Comparison of ENCODE assay signal across 27 mouse cellular contexts in genomic region chr13:51456190-51456878, GRCm38 (mm10). TPM values are rescaled to one million over a fixed set of nuclear protein-coding genes. Genes with fewer than 3 reads are reported as not detected.
DNase-seq lines count a peak whose midpoint lies in the region; ATAC-seq and TF ChIP-seq lines count a peak whose summit lies in the region.
"Had no signal": no experiment of that assay in that cellular context is flagged by ENCODE, and none has a peak within 500 bp of the region (broad histone marks: within the 10 kb centered on the region; RNA-seq: fewer than 3 reads in every experiment).

No protein-coding gene starts in this region.

- no peak overlapping the region for H3K27ac ChIP-seq in forebrain, postnatal 0 days (ENCODE audit: low read depth, low read length)
- H3K27ac ChIP-seq in forebrain, embryonic 13.5 days: no peak overlapping the region
- H3K27ac ChIP-seq in limb, embryonic 10.5 days: no peak overlapping the region
- H3K27ac ChIP-seq: embryonic facial prominence, embryonic 12.5 days; heart, adult 2 months; limb, embryonic 15.5 days; liver, embryonic 14.5 days; stomach, embryonic 15.5 days had no signal

- no peaks in the 10 kb centered on the region for H3K9me3 ChIP-seq in forebrain, postnatal 0 days (ENCODE audit: low read length)
- H3K9me3 ChIP-seq in forebrain, embryonic 13.5 days (replicated peaks): no peaks in the 10 kb centered on the region
- no peaks in the 10 kb centered on the region for H3K9me3 ChIP-seq in limb, embryonic 10.5 days (replicated peaks)
- H3K9me3 ChIP-seq: embryonic facial prominence, embryonic 12.5 days; heart, embryonic 12.5 days; limb, embryonic 15.5 days; stomach, embryonic 15.5 days had no signal

- no peak overlapping the region for H3K9ac ChIP-seq in forebrain, postnatal 0 days
- no peak overlapping the region for H3K9ac ChIP-seq in forebrain, embryonic 13.5 days
- H3K9ac ChIP-seq: embryonic facial prominence, embryonic 12.5 days; heart, embryonic 12.5 days; limb, embryonic 15.5 days; liver, embryonic 14.5 days; lung, embryonic 14.5 days; stomach, embryonic 15.5 days had no signal

- TF ChIP-seq POLR2A in lung, adult 2 months (IDR thresholded peaks at IDR 0.05; ENCODE audit: borderline replicate concordance, extremely low read depth, low read depth, low read length): no peak

- no peak overlapping the region for H3K4me2 ChIP-seq in forebrain, postnatal 0 days (ENCODE audit: low read depth)
- no peak overlapping the region for H3K4me2 ChIP-seq in forebrain, embryonic 13.5 days
- H3K4me2 ChIP-seq: embryonic facial prominence, embryonic 12.5 days; heart, embryonic 12.5 days; limb, embryonic 15.5 days; lung, embryonic 14.5 days; stomach, embryonic 15.5 days had no signal

- H3K27me3 ChIP-seq in forebrain, postnatal 0 days (ENCODE audit: insufficient read depth, low read length): no peaks in the 10 kb centered on the region
- H3K27me3 ChIP-seq in forebrain, embryonic 13.5 days: no peaks in the 10 kb centered on the region
- H3K27me3 ChIP-seq in limb, embryonic 10.5 days (ENCODE audit: low read depth, poor library complexity, severe bottlenecking): peaks cover 12% of the 10 kb centered on the region; the same call in 1 of the 2 replicates
- H3K27me3 ChIP-seq: embryonic facial prominence, embryonic 12.5 days; heart, embryonic 12.5 days; limb, embryonic 15.5 days; stomach, embryonic 15.5 days had no signal

- H3K4me1 ChIP-seq in forebrain, postnatal 0 days (ENCODE audit: insufficient read depth): no peaks in the 10 kb centered on the region
- no peaks in the 10 kb centered on the region for H3K4me1 ChIP-seq in forebrain, embryonic 13.5 days
- H3K4me1 ChIP-seq in limb, embryonic 10.5 days: peaks cover 10% of the 10 kb centered on the region
- no peaks in the 10 kb centered on the region for H3K4me1 ChIP-seq in lung, adult 2 months (ENCODE audit: control insufficient read depth, insufficient read depth, low read length)
- H3K4me1 ChIP-seq: embryonic facial prominence, embryonic 12.5 days; heart, embryonic 12.5 days; limb, embryonic 15.5 days; stomach, embryonic 15.5 days had no signal

- ATAC-seq in forebrain, postnatal 0 days: peak; percentile 50; the same call in 1 of the 2 replicates
- no peak for ATAC-seq in forebrain, embryonic 13.5 days
- ATAC-seq: intestine, embryonic 16.5 days; midbrain, embryonic 16.5 days had no signal

- no peaks in the 10 kb centered on the region for H3K36me3 ChIP-seq in forebrain, postnatal 0 days (ENCODE audit: insufficient read depth)
- H3K36me3 ChIP-seq in forebrain, embryonic 13.5 days (ENCODE audit: poor library complexity, severe bottlenecking): 0 out of 2 replicates have a peak, but pooled peaks cover 6% of the 10 kb centered on the region
- H3K36me3 ChIP-seq in limb, embryonic 10.5 days: no peaks in the 10 kb centered on the region
- H3K36me3 ChIP-seq: embryonic facial prominence, embryonic 12.5 days; heart, embryonic 12.5 days; limb, embryonic 15.5 days; stomach, embryonic 15.5 days had no signal

- no peak for TF ChIP-seq CTCF in forebrain, postnatal 0 days (IDR thresholded peaks at IDR 0.05; ENCODE audit: low read depth)
- no peak for TF ChIP-seq CTCF in lung, adult 2 months (IDR thresholded peaks at IDR 0.05; ENCODE audit: insufficient read depth, low read length)

- H3K4me3 ChIP-seq in forebrain, postnatal 0 days (ENCODE audit: low read depth, low read length): no peak overlapping the region
- no peak overlapping the region for H3K4me3 ChIP-seq in forebrain, embryonic 13.5 days
- H3K4me3 ChIP-seq in limb, embryonic 10.5 days: no peak overlapping the region
- no peak overlapping the region for H3K4me3 ChIP-seq in lung, adult 2 months (replicated peaks; ENCODE audit: extremely low read depth, low read depth, low read length)
- H3K4me3 ChIP-seq: embryonic facial prominence, embryonic 12.5 days; heart, adult 2 months; heart, embryonic 12.5 days; limb, embryonic 15.5 days; stomach, embryonic 15.5 days had no signal

- 32% methylated on average over 4 of the region's 4 CpGs for WGBS in forebrain, postnatal 0 days
- 45% methylated on average over 4 of the region's 4 CpGs for WGBS in forebrain, embryonic 13.5 days
- 22% methylated on average over 4 of the region's 4 CpGs for WGBS in limb, embryonic 10.5 days
- 20% methylated on average over 4 of the region's 4 CpGs for WGBS in lung, adult 2 months

- DNase-seq in forebrain, postnatal 0 days: no peak
- peak; percentile 71 for DNase-seq in 3T3-L1 (ENCODE audit: low read depth, low spot score)
- peak; percentile 35 for DNase-seq in NIH3T3 (ENCODE audit: low read depth)
- DNase-seq in limb, embryonic 10.5 days (ENCODE audit: low spot score): peak; percentile 47
- DNase-seq in lung, adult 2 months: no peak
- no peak for DNase-seq in cerebellum, postnatal 25 days
- DNase-seq: adrenal gland, postnatal 10 days; B cell, adult 2 months; cerebellum, adult 11 months; cerebellum, adult 9-10 months; embryo, embryonic 11 days; gastrocnemius, postnatal 25 days; heart, adult 2 months; kidney, adult 8-10 months; kidney, postnatal 10 days; layer of hippocampus, postnatal 36 days; left cerebral cortex, postnatal 4 days; lung, embryonic 14.5 days; lung, postnatal 14 days had no signal

RNA-seq across cellular contexts. Expression of gene S1pr3, which starts 47.9 kb away (rescaled TPM):
- total RNA-seq in forebrain, postnatal 0 days (2014; rRNA removed): 4.2 and 8.4 TPM in 2 replicates
- polyA plus RNA-seq in forebrain, postnatal 0 days (2015; fragmentation: Nextera tagmentation; extraction: Ambion mirVana): 7.4 and 9.6 TPM in 2 replicates
- 8.5 and 9.2 TPM in 2 replicates for polyA plus RNA-seq in forebrain, embryonic 13.5 days (2015; fragmentation: Nextera tagmentation; extraction: Ambion mirVana)
- 79.5 and 123 TPM in 2 replicates for polyA plus RNA-seq in limb, embryonic 10.5 days (2016; fragmentation: Nextera tagmentation; extraction: Ambion mirVana)
- polyA plus RNA-seq in lung, adult 2 months (2012; rRNA removed): 38.6 and 51.1 TPM in 2 replicates

Comparison
In these comparisons a context has a peak if more than half of its experiments do, and no peak if none do; other contexts are left out.
1. DNase-seq: peak in 3T3-L1 (single experiment), NIH3T3 (single experiment) and limb, embryonic 10.5 days (single experiment); none in forebrain, postnatal 0 days (single experiment), lung, adult 2 months (single experiment) and cerebellum, postnatal 25 days (0 of 2).